Mouse (Mus musculus): ENCODE results near the gene Pdgfc. TPM values are rescaled to one million over a fixed set of nuclear protein-coding genes. Genes with fewer than 3 reads are reported as not detected.
"Not testable (repeated sequence)": the region's sequence is repeated elsewhere in the genome, so short reads cannot be mapped to it uniquely, and the experiment has no call there.

Pdgfc gene
- polyA plus RNA-seq, 1 experiment from 2014 or later: 2.8 TPM

DNA sequence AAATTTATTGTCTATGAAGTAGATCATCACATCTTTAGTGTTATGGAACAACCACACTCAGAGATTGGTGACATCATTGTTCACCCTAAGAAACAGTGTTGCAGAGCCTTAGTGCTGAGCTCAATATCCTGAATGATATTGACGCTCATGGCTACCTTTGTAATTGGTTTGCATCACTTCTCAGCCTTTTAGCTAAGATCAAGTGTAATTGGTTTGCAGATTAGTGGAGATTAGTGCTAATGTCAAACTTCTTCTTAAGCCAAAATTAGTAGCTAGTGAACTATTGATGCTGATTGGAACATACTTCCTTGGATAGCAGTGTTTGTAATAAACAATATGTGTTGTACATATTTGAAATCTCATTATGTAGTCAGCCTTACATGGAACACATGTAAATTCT lies 85.5 kb downstream of the Pdgfc start:
- Histone ChIP-seq H3K27ac (no peak overlapping the region), H3K36me3 (no peaks in the 10 kb centered on the region), H3K9me3 (replicated peaks) (no peaks in the 10 kb centered on the region), H3K4me2 (no peak overlapping the region), H3K4me1 (no peaks in the 10 kb centered on the region), H3K4me3 (no peak overlapping the region), H3K9ac (no peak overlapping the region), H3K27me3 (replicated peaks) (no peaks in the 10 kb centered on the region)
- ATAC-seq: no peak
- WGBS (ENCODE audit: insufficient replicate concordance): 64% methylated on average over 1 of the region's 1 CpGs

DNA sequence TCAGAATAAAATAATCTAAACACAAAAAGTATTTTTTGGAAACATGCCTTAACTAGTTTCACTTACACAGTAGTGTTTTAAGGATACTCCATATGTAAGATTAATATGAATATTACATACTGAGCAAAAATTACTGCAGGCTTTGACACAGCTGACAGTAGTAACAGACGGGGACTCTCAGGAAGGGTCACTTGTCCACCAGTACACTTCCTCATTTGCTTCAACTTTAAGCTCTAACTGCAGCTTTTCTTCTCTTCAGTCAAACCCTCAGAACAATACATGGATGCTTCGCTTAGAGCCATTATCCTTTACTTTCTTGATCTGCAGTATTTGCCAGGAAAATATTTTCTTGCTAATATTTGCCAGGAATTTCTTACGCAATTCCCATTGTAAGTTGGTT lies 87.2 kb downstream of the Pdgfc start:
- no peaks in the 10 kb centered on the region for H3K4me1 ChIP-seq
- H3K27ac ChIP-seq: no peak overlapping the region
- 56% methylated on average over 3 of the region's 3 CpGs for WGBS (ENCODE audit: insufficient replicate concordance)
- no peaks in the 10 kb centered on the region for H3K36me3 ChIP-seq
- H3K4me3 ChIP-seq: no peak overlapping the region
- ATAC-seq: no peak
- H3K27me3 ChIP-seq (replicated peaks): no peaks in the 10 kb centered on the region
- no peak overlapping the region for H3K9ac ChIP-seq
- H3K4me2 ChIP-seq: no peak overlapping the region
- no peaks in the 10 kb centered on the region for H3K9me3 ChIP-seq (replicated peaks)

DNA sequence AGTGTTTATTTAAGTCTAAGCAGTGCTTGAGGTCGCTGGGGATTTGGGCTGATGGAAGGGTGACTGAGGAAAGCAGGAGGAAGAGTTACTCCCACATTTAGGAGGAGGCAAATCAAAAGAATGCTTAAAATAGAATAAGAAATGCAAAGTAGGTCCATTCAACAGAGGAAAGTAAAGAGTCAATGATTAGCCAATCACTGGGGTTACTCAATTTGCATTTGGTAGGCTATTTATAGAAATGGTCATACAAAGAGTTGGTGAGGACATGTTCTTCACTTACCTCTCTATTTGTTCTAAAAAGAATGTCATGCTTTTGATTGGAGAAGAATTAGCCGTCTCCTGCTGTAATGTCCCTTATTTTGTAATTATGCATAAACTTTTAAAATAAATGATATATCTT lies 90.8 kb downstream of the Pdgfc start:
- Histone ChIP-seq H3K4me3 (no peak overlapping the region), H3K9ac (no peak overlapping the region), H3K4me1 (no peaks in the 10 kb centered on the region), H3K9me3 (replicated peaks) (no peaks in the 10 kb centered on the region), H3K4me2 (no peak overlapping the region), H3K27ac (no peak overlapping the region), H3K27me3 (replicated peaks) (no peaks in the 10 kb centered on the region), H3K36me3 (no peaks in the 10 kb centered on the region)
- 49% methylated on average over 2 of the region's 2 CpGs for WGBS (ENCODE audit: insufficient replicate concordance)
- no peak for ATAC-seq

DNA sequence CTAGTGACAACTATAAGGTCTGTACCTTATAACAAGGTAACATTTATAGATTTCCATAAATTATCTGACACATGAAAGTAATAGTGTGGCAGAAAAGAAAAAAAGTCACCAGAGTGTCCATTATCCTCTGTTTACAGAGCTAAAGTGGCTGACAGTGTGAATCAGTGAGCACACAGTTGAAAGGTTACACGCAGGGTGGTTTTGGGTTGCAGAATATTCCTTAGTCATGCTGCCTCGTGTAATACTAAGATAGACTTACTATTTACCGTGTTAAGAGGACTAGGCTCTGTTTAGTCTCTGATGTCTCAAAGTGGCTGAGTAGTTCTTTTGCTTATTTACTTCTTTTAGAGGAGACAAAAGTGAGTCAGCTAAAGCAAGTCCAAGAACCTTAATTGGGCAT lies 100.8 kb downstream of the Pdgfc start:
- Histone ChIP-seq H3K4me1 (no peaks in the 10 kb centered on the region), H3K36me3 (no peaks in the 10 kb centered on the region), H3K27ac (no peak overlapping the region), H3K9me3 (replicated peaks) (no peaks in the 10 kb centered on the region), H3K4me3 (no peak overlapping the region), H3K9ac (no peak overlapping the region), H3K4me2 (no peak overlapping the region), H3K27me3 (replicated peaks) (no peaks in the 10 kb centered on the region)
- ATAC-seq: no peak
- 62% methylated on average over 3 of the region's 3 CpGs for WGBS (ENCODE audit: insufficient replicate concordance)

DNA sequence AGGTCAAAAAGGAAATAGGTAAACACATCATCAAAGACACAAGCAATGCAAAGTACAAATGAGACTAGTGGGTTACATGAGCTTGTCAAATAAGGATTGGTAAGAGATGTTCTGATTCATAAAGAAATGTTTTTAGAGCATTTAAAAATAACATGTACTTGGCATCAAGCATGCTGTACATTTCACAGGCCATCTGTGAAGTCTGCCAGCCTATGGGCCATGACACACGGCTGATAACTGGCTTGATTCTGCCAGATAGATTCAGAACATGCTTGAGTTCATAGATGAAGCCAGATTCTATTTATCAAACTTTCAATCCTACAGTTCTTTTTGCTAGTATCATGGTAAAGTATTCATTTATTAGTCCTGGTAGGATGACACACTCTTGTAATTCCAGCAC lies 101.8 kb downstream of the Pdgfc start:
- not testable (repeated sequence) for H3K4me2 ChIP-seq; H3K4me3 ChIP-seq; H3K27ac ChIP-seq; H3K9me3 ChIP-seq (replicated peaks); H3K4me1 ChIP-seq; ATAC-seq; H3K36me3 ChIP-seq; H3K27me3 ChIP-seq (replicated peaks); H3K9ac ChIP-seq
- WGBS (ENCODE audit: insufficient replicate concordance): 61% methylated on average over 1 of the region's 1 CpGs

DNA sequence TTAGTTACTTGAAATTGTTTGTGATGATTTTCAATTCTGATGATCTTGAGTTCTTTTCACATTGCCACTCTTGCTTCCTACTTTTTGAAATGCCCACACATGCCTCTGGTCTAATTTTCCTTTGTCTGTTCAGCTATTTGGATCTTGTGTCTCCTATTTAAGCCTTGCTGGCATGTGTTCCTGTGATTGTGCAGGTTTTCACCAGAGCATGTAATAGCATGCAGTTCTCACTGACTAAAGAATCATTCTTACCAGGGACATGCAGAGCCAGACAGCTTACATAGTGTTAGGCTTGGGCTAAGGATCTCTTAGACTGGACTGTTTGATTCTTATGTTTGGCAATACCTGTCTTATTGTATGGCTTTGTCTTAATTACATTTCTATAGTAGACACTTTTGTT lies 107.5 kb downstream of the Pdgfc start:
- Histone ChIP-seq H3K27ac (no peak overlapping the region), H3K36me3 (no peaks in the 10 kb centered on the region), H3K4me3 (no peak overlapping the region), H3K4me1 (no peaks in the 10 kb centered on the region), H3K9ac (no peak overlapping the region), H3K27me3 (replicated peaks) (no peaks in the 10 kb centered on the region), H3K9me3 (replicated peaks) (no peaks in the 10 kb centered on the region), H3K4me2 (no peak overlapping the region)
- ATAC-seq: no peak

DNA sequence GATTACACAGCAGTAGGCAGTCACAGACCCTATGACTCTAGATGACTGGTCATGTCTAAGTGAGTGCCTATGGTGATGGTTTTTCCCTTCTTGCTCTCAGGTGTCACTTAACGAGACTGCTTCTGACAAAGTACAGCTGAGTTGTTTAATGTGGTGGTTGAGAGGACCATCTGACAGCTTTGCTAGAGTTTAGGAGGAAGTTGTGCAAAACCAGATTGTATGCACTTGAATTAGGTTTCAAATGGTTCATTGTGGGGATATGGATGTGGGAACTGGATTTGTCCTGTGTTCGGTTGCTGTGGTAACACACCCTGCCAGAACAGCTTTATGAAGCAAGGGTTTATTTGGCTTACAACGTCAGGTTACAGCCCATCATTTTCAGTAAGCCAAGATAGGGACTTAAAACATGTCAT lies 112.9 kb downstream of the Pdgfc start:
- Histone ChIP-seq H3K27ac (no peak overlapping the region), H3K9ac (no peak overlapping the region), H3K27me3 (replicated peaks) (no peaks in the 10 kb centered on the region), H3K4me3 (no peak overlapping the region), H3K4me1 (no peaks in the 10 kb centered on the region), H3K4me2 (no peak overlapping the region), H3K36me3 (no peaks in the 10 kb centered on the region), H3K9me3 (replicated peaks) (no peaks in the 10 kb centered on the region)
- no peak for ATAC-seq
- WGBS (ENCODE audit: insufficient replicate concordance): 55% methylated on average over 3 of the region's 3 CpGs

DNA sequence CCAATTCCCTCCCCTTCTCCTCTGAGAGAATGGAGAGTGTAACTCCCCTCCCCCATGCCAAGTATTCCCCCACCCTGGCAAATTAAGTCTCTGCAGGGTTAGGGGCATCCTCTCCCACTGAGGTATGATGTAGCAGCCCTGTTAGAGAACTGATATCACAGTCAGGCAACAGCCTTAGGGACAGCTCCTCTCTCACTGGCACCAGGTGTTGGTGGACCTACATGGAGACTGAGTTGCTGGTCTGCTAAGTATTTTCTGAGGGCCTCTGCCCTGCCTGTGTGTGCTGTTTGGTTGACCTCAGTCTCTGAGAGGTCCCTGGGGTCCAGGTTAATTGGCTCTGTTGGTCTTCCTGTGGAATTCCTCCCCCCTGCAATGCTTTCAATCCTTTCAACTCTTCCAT lies 114.0 kb downstream of the Pdgfc start:
- H3K9me3 ChIP-seq (replicated peaks): no peaks in the 10 kb centered on the region
- no peak overlapping the region for H3K9ac ChIP-seq
- H3K4me1 ChIP-seq: no peaks in the 10 kb centered on the region
- no peak overlapping the region for H3K4me2 ChIP-seq
- H3K27ac ChIP-seq: no peak overlapping the region
- H3K27me3 ChIP-seq (replicated peaks): no peaks in the 10 kb centered on the region
- no peak for ATAC-seq
- no peak overlapping the region for H3K4me3 ChIP-seq
- no peaks in the 10 kb centered on the region for H3K36me3 ChIP-seq

DNA sequence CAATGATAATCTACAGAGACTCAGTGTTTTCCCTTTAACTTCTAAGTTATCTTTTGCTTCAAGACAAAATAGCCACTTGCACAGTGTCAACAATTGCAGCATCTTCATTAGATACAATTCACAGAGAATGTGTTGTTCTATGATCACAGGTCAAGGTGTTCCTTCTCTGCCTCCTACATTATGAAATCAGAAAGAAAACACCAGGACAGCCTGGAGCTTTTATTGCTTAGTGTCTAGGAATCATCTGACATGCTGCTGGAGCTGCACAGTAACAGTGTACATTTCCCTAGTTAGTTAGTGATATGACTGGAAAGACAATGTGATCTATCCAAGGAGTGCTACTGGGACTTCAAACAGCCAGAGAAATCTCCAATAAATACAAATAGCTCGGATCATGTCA lies 118.2 kb downstream of the Pdgfc start:
- WGBS (ENCODE audit: insufficient replicate concordance): 38% methylated on average over 1 of the region's 1 CpGs
- Histone ChIP-seq H3K9me3 (replicated peaks) (no peaks in the 10 kb centered on the region), H3K4me1 (no peaks in the 10 kb centered on the region), H3K4me3 (no peak overlapping the region), H3K27me3 (replicated peaks) (no peaks in the 10 kb centered on the region), H3K4me2 (no peak overlapping the region), H3K9ac (no peak overlapping the region), H3K27ac (no peak overlapping the region), H3K36me3 (no peaks in the 10 kb centered on the region)
- ATAC-seq: no peak

DNA sequence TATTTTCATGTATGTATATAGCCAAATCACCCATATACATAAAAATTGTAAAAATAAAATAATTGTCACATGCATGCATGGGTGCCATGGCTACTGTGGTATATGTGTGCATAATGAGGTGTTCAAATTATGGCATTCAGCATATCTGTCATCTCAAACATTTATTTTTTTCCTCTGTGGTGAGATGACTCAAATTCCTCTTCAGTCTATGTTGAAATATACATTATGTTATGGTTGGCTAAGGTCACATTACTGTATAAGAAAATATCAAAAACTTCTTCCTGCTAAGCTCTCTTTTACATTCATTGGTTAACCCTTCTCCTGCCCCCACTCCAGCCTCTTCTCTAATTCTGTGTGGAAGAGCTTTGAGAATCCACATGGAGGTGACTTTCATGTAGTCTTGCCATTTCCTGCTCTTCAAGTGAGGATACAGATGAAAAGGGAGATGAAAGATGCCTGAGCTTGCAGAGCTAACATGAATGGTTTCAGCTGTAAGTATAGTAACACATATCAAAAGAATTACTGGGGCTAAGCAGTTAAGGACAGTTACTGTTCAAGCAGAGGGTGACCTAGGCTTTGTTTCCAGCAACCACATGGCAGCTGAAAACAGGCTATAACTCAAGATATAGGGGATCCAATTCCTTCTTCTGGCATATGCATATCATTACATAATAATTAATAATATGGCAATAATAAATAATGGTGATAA lies 124.4 kb downstream of the Pdgfc start:
- H3K9me3 ChIP-seq (replicated peaks): no peaks in the 10 kb centered on the region

DNA sequence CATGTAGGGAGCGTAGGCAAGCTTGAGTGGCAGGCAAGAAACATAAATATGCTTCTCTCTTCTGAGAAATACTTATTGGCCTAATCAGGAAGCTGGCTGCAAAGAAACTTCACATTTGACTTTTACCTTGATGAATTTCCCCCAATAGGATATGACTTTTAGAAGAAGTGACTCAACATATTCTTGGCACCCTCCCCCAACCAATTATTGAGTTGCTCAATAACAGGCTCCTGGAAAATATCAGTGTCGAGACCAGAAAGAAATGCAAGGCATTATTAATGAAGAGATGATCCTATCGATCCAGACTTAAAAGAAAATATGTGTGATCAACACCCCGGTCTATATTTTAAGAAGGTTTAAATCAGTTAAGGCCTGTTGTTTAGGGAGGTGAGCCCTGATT lies 125.9 kb downstream of the Pdgfc start:
- Histone ChIP-seq H3K27me3 (replicated peaks) (no peaks in the 10 kb centered on the region), H3K27ac (no peak overlapping the region), H3K36me3 (no peaks in the 10 kb centered on the region), H3K9me3 (replicated peaks) (no peaks in the 10 kb centered on the region), H3K4me3 (no peak overlapping the region), H3K4me2 (no peak overlapping the region), H3K4me1 (no peaks in the 10 kb centered on the region), H3K9ac (no peak overlapping the region)
- ATAC-seq: no peak
- WGBS (ENCODE audit: insufficient replicate concordance): 79% methylated on average over 4 of the region's 4 CpGs

More for the DNA sequence above, 124.4 kb downstream of the Pdgfc start:
- Histone ChIP-seq H3K27ac (no peak overlapping the region), H3K4me1 (no peaks in the 10 kb centered on the region), H3K36me3 (no peaks in the 10 kb centered on the region), H3K27me3 (replicated peaks) (no peaks in the 10 kb centered on the region), H3K4me2 (no peak overlapping the region), H3K9ac (no peak overlapping the region), H3K4me3 (no peak overlapping the region)
- no peak for ATAC-seq

DNA sequence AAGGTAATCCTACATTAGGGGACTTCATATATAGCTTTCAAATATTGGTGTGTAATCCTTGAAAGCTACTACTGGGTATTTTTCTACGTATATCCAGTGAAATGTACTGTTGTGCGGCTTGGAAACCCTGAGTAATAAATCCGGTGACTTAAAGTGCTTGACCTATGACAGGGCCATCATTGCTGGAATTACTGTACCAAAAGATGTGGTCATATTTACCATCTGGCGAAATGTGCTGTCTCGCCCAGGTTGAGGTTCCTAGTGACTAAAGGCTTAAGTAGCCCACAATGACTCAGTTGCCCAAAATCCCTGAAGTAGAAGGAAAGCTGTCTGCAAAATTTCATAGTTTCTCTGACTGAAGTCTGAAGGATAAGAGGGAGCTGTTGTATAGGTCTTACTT lies 127.9 kb downstream of the Pdgfc start:
- H3K27ac ChIP-seq: no peak overlapping the region
- H3K9me3 ChIP-seq (replicated peaks): no peaks in the 10 kb centered on the region
- no peaks in the 10 kb centered on the region for H3K27me3 ChIP-seq (replicated peaks)
- no peak overlapping the region for H3K4me3 ChIP-seq
- no peak for ATAC-seq
- H3K36me3 ChIP-seq: no peaks in the 10 kb centered on the region
- H3K4me1 ChIP-seq: no peaks in the 10 kb centered on the region
- 78% methylated on average over 5 of the region's 5 CpGs for WGBS (ENCODE audit: insufficient replicate concordance)
- no peak overlapping the region for H3K4me2 ChIP-seq
- H3K9ac ChIP-seq: no peak overlapping the region

DNA sequence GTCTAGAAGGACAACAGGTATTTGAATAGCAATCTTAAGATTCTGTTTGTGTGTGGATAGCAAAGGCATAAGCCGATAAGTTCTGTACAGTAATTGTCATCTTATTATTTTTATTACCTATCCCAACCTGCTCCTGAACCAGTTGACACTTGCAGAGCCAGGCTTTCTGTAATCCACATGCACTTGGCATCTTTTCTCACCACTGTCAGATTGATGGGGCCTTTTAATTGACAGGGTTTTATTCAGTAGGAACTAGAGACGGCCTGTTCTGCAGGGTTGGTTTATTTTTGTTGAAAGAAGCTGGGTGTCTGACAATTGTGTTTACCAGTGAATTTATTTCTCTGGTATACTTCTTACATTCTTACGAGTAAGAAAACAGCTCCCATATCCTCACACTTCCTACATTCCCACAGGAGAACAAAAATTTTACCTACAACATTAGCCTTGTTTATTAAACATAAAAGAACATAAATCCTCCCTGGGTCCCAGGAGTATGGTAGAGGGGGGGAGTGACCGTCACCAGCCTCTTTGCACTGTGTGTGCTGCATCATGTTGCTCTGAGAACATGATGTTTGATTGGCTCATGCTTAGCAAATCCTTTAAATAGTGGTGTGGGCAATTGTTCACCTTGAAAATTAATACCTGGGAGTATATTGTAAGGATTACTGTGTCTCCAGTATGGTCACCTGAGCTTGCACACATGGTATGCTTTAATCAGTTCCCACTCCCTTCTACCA lies 134.0 kb downstream of the Pdgfc start:
- Histone ChIP-seq H3K4me1 (no peaks in the 10 kb centered on the region), H3K9ac (no peak overlapping the region), H3K9me3 (replicated peaks) (no peaks in the 10 kb centered on the region), H3K27me3 (replicated peaks) (no peaks in the 10 kb centered on the region), H3K4me3 (no peak overlapping the region), H3K27ac (no peak overlapping the region), H3K4me2 (no peak overlapping the region), H3K36me3 (no peaks in the 10 kb centered on the region)
- 65% methylated on average over 4 of the region's 4 CpGs for WGBS (ENCODE audit: insufficient replicate concordance)
- ATAC-seq: no peak
